Mouse (Mus musculus) lung, adult 2 months (tissue): Measurements from ENCODE around the gene Tmem167. TPM values are rescaled to one million over a fixed set of nuclear protein-coding genes. Genes with fewer than 3 reads are reported as not detected.

Experiments used
- DNase-seq: peaks from one replicate; pipeline ENCODE4 v3.0.0; 2022
- H3K4me1 ChIP-seq: fragments of 200-500 bp; 2 replicates; pipeline ENCODE4 v1.6.1; 2011; ENCODE audit warnings: low read length; ENCODE audit not compliant: control insufficient read depth, insufficient read depth
- H3K4me3 ChIP-seq: fragments of 200-500 bp; replicated peaks from 2 replicates; pipeline ENCODE3; 2011; ENCODE audit warnings: low read depth, mild to moderate bottlenecking, control low read depth, low read length; ENCODE audit errors: extremely low read depth
- CTCF ChIP-seq: fragments of 200-500 bp; IDR thresholded peaks from 2 replicates; pipeline ENCODE4 v1.5.1; 2011; ENCODE audit warnings: mild to moderate bottlenecking, low read length, control low read depth; ENCODE audit not compliant: insufficient read depth
- POLR2A ChIP-seq: fragments of 200-500 bp; IDR thresholded peaks from 2 replicates; pipeline ENCODE4 v1.6.1; 2011; ENCODE audit warnings: low read depth, mild to moderate bottlenecking, control low read depth, low read length, borderline replicate concordance; ENCODE audit errors: extremely low read depth
- WGBS: fragments of 180-500 bp; shearing (Covaris S2); methylation state at CpG from one replicate; pipeline ENCODE4 v1.1.7; 2018; 5-methylcytosine and 5-hydroxymethylcytosine counted together
- polyA plus RNA-seq: library from polyadenylated mRNA; depleted of rRNA; stranded (reverse); fragments of >200 nt; gene quantifications from 2 replicates; pipeline ENCODE4 v1.2.3, GENCODE M21; 2012; rRNA removed

The Tmem167 gene
- polyA plus RNA-seq, 1 experiment, result 2.9 TPM

DNA sequence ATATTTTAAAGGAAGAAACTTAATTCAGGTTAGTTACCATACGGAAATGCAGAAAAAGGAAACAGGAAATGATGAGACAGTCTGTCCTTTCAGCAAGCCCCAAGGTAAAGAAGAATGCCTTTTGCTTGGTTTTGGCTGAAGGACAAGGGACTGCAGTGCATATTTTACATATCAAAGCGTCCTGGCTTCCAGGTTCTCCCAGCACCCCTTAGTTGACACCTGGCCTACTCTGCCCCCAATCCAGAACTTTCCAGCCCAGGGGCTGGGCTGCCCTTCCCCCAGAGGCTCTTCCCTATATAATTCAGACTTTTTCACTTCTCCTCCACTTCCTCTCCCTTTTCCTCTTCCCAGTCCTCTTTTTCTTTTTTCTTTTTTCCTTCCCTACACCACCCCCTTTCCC lies 86.7 kb downstream of the Tmem167 start:
- whole genome bisulfite sequencing, result 56% methylated on average over 2 of the region's 2 CpGs
- Histone ChIP-seq H3K4me1 (no peaks in the 10 kb centered on the region), H3K4me3 (no peak overlapping the region)
- DNase-seq, result no peak
- TF ChIP-seq POLR2A (no peak), CTCF (no peak)

DNA sequence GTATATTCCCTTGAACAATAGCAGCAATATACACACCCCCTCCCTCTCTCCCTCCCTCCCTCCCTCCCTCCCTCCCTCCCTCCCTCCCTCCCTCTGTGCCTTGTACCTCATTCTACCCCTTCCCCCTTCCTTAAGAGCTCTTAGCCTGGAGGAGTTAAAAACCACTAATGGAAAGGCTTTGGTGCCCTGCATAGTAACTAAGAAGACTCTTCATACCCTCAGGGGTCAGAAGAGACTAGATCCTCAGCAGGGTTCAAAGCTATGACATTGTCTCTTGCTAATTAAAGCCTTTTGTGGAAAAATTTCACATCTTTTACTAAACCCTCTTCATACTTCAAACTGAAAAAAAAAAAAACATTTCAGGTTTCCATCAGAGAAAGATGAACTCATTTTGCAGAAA lies 93.3 kb downstream of the Tmem167 start:
- no peak for DNase-seq
- no peak for TF ChIP-seq CTCF
- no peak for TF ChIP-seq POLR2A
- H3K4me3 ChIP-seq, result no peak overlapping the region
- no peaks in the 10 kb centered on the region for H3K4me1 ChIP-seq

DNA sequence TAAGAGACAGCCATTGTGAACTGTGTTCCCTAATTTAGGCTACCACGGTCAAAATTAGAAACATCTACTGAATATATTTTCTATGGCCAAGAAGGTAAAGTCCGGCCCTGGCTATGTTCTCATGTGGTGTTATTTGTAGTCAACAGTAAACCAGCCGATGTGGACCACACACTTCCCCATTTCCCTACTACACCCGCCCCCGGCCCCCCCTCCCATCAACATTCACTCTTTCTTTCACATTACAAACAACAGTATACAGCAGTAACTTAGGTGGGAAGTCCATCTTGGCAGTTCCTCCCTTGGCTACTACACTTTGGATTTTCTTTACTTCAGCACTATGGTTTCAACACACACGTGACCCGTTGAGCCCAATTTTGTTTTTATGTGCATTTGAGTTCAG lies 94.6 kb downstream of the Tmem167 start:
- DNase-seq, result no peak
- TF ChIP-seq CTCF, result no peak
- TF ChIP-seq POLR2A, result no peak
- WGBS, result 84% methylated on average over 7 of the region's 7 CpGs
- no peaks in the 10 kb centered on the region for H3K4me1 ChIP-seq
- H3K4me3 ChIP-seq, result no peak overlapping the region

DNA sequence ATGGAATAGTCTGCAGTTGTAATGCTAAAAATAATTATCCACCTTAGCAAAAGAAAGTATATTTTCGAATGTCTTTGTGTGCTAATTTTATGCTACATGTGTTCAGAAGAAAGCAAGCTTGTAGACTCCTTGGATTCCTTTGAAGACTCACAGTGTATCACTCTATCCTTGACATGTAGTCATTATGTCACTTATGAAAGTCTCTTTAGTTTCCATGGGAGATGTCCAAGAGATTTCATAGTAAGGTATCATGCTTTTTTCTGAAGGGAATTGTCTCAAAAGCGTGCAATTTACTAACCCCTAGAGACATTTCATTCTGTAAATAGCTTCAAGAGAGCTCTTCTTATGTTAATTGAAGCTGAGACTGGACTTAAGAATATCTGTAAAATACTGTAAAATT lies 97.8 kb downstream of the Tmem167 start:
- DNase-seq, result no peak
- H3K4me3 ChIP-seq, result no peak overlapping the region
- WGBS, result 92% methylated on average over 2 of the region's 2 CpGs
- no peak for TF ChIP-seq CTCF
- no peak for TF ChIP-seq POLR2A
- no peaks in the 10 kb centered on the region for H3K4me1 ChIP-seq

DNA sequence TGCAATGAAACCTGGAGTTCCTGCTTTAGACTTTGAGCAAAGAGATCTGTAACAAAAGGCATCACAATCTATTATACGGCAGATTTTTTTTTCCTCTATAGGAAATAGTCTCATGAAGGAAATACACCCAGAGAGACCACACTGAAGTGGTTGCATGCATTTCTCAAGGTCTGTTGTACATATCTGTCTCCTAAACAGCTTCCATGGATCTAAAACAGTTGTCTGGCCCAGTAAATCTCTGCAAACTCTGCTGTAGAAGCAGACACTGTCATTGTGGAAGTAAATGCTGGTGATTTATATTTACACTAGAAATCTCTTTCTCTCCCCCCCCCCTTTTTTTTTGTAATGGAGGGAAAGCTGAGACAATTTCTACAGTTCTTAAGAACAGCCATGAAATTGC lies 99.1 kb downstream of the Tmem167 start:
- TF ChIP-seq POLR2A (no peak), CTCF (no peak)
- WGBS, result 49% methylated on average over 1 of the region's 1 CpGs
- DNase-seq, result no peak
- Histone ChIP-seq H3K4me3 (no peak overlapping the region), H3K4me1 (no peaks in the 10 kb centered on the region)

DNA sequence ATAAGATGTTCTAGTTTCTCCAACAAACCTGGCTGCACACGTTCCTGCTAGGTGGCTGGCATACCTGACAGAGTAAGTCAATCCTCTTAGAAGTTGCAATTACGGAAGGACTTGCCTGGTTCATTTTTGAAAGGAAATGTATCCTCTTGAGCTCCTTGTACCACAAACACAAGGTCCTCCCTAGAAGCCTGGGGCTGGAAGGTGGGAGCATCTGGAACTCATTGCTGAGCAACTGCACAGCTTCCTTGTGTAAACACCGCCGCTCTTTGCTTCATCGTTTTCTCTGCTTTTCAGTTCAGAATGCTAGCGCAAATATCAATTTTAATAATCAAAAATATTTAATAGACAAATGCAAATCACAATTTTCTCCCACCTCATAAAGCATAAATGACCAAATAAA lies 102.9 kb downstream of the Tmem167 start:
- DNase-seq, result no peak
- 53% methylated on average over 6 of the region's 6 CpGs for WGBS
- TF ChIP-seq POLR2A (no peak), CTCF (no peak)
- Histone ChIP-seq H3K4me3 (no peak overlapping the region), H3K4me1 (no peaks in the 10 kb centered on the region)

Other genes with a start within 250 kb of the Tmem167 start
- gene Xrcc4, start 485 bp downstream of the Tmem167 start, polyA plus RNA-seq, result 0.78 and 2.0 TPM in 2 replicates